Mouse (Mus musculus) thymus, adult 2 months (tissue): ENCODE measurements at regions not wholly inside any gene's neighbourhood (a gene's known extent, or its start where the extent isn't known, plus 50 kb on each side); places are given as distances from the start of the nearest gene placed in this dataset.

ENCODE experiments used
- DNase-seq: peaks from one replicate; pipeline ENCODE4 v3.0.0; 2021
- H3K27ac ChIP-seq: fragments of 200-500 bp; 2 replicates; pipeline ENCODE4 v1.5.1; 2012; ENCODE audit warnings: low read length, control low read depth; ENCODE audit not compliant: control insufficient read depth, insufficient read depth
- H3K27me3 ChIP-seq: fragments of 200-500 bp; 2 replicates; pipeline ENCODE4 v1.6.1; 2012; ENCODE audit warnings: mild to moderate bottlenecking, low read length, moderate library complexity, mixed read lengths; ENCODE audit not compliant: control insufficient read depth, insufficient read depth
- H3K36me3 ChIP-seq: fragments of 200-500 bp; 2 replicates; pipeline ENCODE4 v1.6.1; 2012; ENCODE audit warnings: mild to moderate bottlenecking, low read length, moderate library complexity; ENCODE audit not compliant: control insufficient read depth, insufficient read depth
- H3K4me1 ChIP-seq: fragments of 200-500 bp; replicated peaks from 2 replicates; pipeline ENCODE4 v1.6.1; 2012; ENCODE audit warnings: low read length; ENCODE audit not compliant: control insufficient read depth, insufficient read depth
- H3K4me3 ChIP-seq: fragments of 200-500 bp; 2 replicates; pipeline ENCODE4 v1.5.1; 2012; ENCODE audit warnings: mild to moderate bottlenecking, low read length, control low read depth, moderate library complexity; ENCODE audit not compliant: control insufficient read depth, insufficient read depth
- CTCF ChIP-seq: fragments of 200-500 bp; IDR thresholded peaks from 2 replicates; pipeline ENCODE4 v1.5.1; 2012; ENCODE audit warnings: mild to moderate bottlenecking, control low read depth, low read length, moderate library complexity, borderline replicate concordance; ENCODE audit not compliant: control insufficient read depth, poor library complexity, insufficient read depth; ENCODE audit errors: extremely low read depth
- POLR2A ChIP-seq: fragments of 200-500 bp; IDR thresholded peaks from 2 replicates; pipeline ENCODE4 v1.6.1; 2012; ENCODE audit warnings: mild to moderate bottlenecking, low read length, control low read depth, moderate library complexity; ENCODE audit not compliant: control insufficient read depth, poor library complexity, insufficient read depth; ENCODE audit errors: extremely low read depth
- WGBS: fragments of 180-500 bp; shearing (Covaris S2); methylation state at CpG from one replicate; pipeline ENCODE4 v1.1.7; 2018; 5-methylcytosine and 5-hydroxymethylcytosine counted together

DNA sequence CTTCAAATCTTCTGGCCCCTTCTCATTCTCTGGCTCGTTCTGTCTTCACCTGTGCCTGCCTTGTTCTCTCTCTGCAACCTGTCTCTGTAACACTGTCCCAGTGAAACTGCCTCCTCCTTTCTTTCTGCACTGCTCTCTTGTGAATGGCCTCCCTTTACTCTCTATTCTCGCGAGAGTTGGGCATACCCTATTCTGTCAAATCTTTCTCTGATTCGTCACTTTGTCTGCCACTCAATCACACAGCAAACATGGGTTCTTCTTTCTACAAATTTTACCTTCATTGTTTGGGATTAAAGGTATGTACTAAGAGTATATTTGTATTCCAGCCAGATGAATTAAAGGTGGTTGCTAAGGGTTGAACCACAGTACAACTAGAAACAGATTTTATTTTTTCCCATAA lies 54.6 kb upstream of the Slc6a6 start:
- WGBS: 95% methylated on average over 4 of the region's 4 CpGs
- Histone ChIP-seq H3K27me3 (no peaks in the 10 kb centered on the region), H3K27ac (no peak overlapping the region), H3K36me3 (no peaks in the 10 kb centered on the region), H3K4me1 (no peaks in the 10 kb centered on the region), H3K4me3 (no peak overlapping the region)
- no peak for DNase-seq
- TF ChIP-seq POLR2A: no peak
- TF ChIP-seq CTCF: no peak

DNA sequence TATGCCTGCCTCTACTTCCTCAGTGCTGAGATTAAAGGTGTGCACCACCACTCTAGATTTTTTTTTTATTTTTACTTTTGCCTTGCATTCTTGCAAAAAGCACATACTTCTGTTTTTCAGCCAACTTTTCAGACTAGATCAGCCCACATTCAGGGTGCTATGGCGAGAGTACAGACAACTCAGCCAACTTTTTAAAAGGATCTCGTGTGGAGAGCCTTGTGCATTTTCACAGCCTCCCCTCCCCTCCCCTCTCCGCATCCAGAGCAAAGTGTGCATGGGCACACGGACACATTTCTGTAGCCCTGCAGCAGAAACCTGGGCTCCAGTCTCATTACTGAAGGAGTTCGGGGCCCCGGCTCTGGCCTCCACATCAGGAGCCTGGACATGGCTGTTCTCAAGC lies 52.6 kb upstream of the Slc6a6 start:
- H3K4me1 ChIP-seq: no peaks in the 10 kb centered on the region
- TF ChIP-seq POLR2A (no peak), CTCF (no peak)
- H3K4me3 ChIP-seq: no peak overlapping the region
- WGBS: 92% methylated on average over 6 of the region's 6 CpGs
- H3K36me3 ChIP-seq: no peaks in the 10 kb centered on the region
- no peaks in the 10 kb centered on the region for H3K27me3 ChIP-seq
- no peak for DNase-seq
- H3K27ac ChIP-seq: no peak overlapping the region
